Mouse (Mus musculus) brain, adult 10 weeks (tissue): Measurements from ENCODE around the gene Gm2832. TPM values are rescaled to one million over a fixed set of nuclear protein-coding genes. Genes with fewer than 3 reads are reported as not detected.

Experiments
- polyA plus RNA-seq: library from polyadenylated mRNA; stranded (reverse); fragments of 350-450 nt; fragmentation: Illumina TruSeq; extraction: RNeasy Lipid Tissue Mini Kit (QIAGEN cat#74804); gene quantifications from one replicate; pipeline ENCODE4 v1.2.3, GENCODE M21; 2015; ENCODE audit warnings: low read depth, low replicate concordance

Gm2832 gene
- not detected for polyA plus RNA-seq

DNA sequence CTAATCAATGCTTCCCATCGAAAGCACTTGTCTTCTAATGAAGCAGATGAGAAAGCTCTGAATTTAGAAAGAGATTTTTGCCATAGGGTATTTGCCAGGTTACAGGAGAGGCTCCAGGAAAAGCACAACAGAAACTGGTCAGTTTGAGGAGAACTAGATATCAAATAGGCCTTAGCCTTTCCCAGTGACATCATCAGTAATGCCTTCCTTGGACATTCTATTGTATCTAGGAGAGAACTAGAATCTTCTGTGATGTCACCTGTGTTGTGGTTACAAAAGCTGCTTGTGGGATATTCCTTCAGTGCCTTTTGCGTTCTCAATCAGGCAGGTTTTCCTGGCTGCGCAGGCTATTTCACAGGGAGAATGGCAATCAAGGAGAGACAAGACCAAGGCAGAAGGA lies at the start of gene Gm2832:
TSS of gene Gm2832 (plus strand) at position 301 of the 400 bp plus-strand sequence.

Other genes with a start within 250 kb of the Gm2832 start
- 1.5 TPM for gene Dydc2, start 209.6 kb upstream of the Gm2832 start, polyA plus RNA-seq
- not detected for gene Dydc1, start 205.9 kb upstream of the Gm2832 start, polyA plus RNA-seq
- 0.27 TPM for gene Mat1a, start 173.8 kb upstream of the Gm2832 start, polyA plus RNA-seq
- gene Sftpa1, start 147.0 kb upstream of the Gm2832 start, polyA plus RNA-seq = not detected
- not detected for gene Mbl1, start 127.3 kb upstream of the Gm2832 start, polyA plus RNA-seq
- gene Sftpd, start 93.7 kb upstream of the Gm2832 start, polyA plus RNA-seq = not detected
- not detected for gene Gm5798, start 69.8 kb downstream of the Gm2832 start, polyA plus RNA-seq
- gene Gm7945, start 107.6 kb downstream of the Gm2832 start, polyA plus RNA-seq = not detected
- not detected for gene Gm6482, start 129.5 kb downstream of the Gm2832 start, polyA plus RNA-seq
- gene Gm7954, start 174.7 kb downstream of the Gm2832 start, polyA plus RNA-seq = not detected
- gene Gm3486, start 210.7 kb downstream of the Gm2832 start, polyA plus RNA-seq = not detected